8 mouse cellular contexts compared by ENCODE assay signal in genomic region chr8:11727651-11728481, GRCm38 (mm10). TPM values are rescaled to one million over a fixed set of nuclear protein-coding genes. Genes with fewer than 3 reads are reported as not detected.
DNase-seq lines count a peak whose midpoint lies in the region; ATAC-seq and TF ChIP-seq lines count a peak whose summit lies in the region.

Gene Arhgef7 (plus strand): TSS chr8:11727721.

- H3K9ac ChIP-seq in forebrain, embryonic 12.5 days, result peak within 1 kb of the TSS; percentile 93
- peak within 1 kb of the TSS; percentile 87 for H3K9ac ChIP-seq in heart, embryonic 15.5 days
- peak within 1 kb of the TSS; percentile 99 for H3K9ac ChIP-seq in liver, adult 2 months (ENCODE audit: low read depth, low read length)

- under 1% methylated on average over 118 of the region's 127 CpGs for WGBS in forebrain, embryonic 12.5 days
- under 1% methylated on average over 98 of the region's 127 CpGs for WGBS in heart, embryonic 15.5 days
- WGBS in liver, adult 2 months, result 3% methylated on average over 119 of the region's 127 CpGs

- no peaks in the 10 kb centered on the region for H3K36me3 ChIP-seq in G1E (replicated peaks)
- 0 out of 2 replicates have a peak, but pooled peaks cover 3% of the 10 kb centered on the region for H3K36me3 ChIP-seq in forebrain, embryonic 12.5 days (replicated peaks)
- H3K36me3 ChIP-seq in heart, embryonic 15.5 days, result no peaks in the 10 kb centered on the region
- no peaks in the 10 kb centered on the region for H3K36me3 ChIP-seq in liver, adult 2 months (ENCODE audit: control insufficient read depth, insufficient read depth, low read length)

- ATAC-seq in G1E (ENCODE audit: extremely low read depth, insufficient number of reproducible peaks, low FRiP score, poor library complexity, severe bottlenecking), result no peak
- ATAC-seq in forebrain, embryonic 12.5 days (ENCODE audit: low FRiP score), result peak; percentile 90
- peak; percentile 88 for ATAC-seq in heart, embryonic 15.5 days (replicated peaks; ENCODE audit: insufficient number of reproducible peaks, insufficient read depth, low FRiP score, low read depth)

- peak within 1 kb of the TSS; percentile 99 for H3K27ac ChIP-seq in forebrain, embryonic 12.5 days
- H3K27ac ChIP-seq in heart, embryonic 15.5 days, result peak within 1 kb of the TSS; percentile 98
- H3K27ac ChIP-seq in liver, adult 2 months (replicated peaks; ENCODE audit: insufficient read depth, low read depth, low read length), result peak within 1 kb of the TSS; percentile 83

- no peak for TF ChIP-seq CTCF in G1E (IDR thresholded peaks at IDR 0.05; ENCODE audit: low read depth, low read length)
- TF ChIP-seq CTCF in liver, adult 2 months (IDR thresholded peaks at IDR 0.05; ENCODE audit: low read depth, low read length), result no peak

- peaks cover 6% of the 10 kb centered on the region; the same call in 1 of the 2 replicates for H3K27me3 ChIP-seq in G1E (ENCODE audit: insufficient read depth, low read length)
- H3K27me3 ChIP-seq in forebrain, embryonic 12.5 days, result peaks cover 22% of the 10 kb centered on the region; the same call in 1 of the 2 replicates
- peaks cover 39% of the 10 kb centered on the region for H3K27me3 ChIP-seq in heart, embryonic 15.5 days
- no peaks in the 10 kb centered on the region for H3K27me3 ChIP-seq in liver, adult 2 months (ENCODE audit: control insufficient read depth, insufficient read depth, low read length)

- no peaks in the 10 kb centered on the region for H3K4me1 ChIP-seq in G1E (ENCODE audit: insufficient read depth, low read depth, low read length)
- peaks cover 34% of the 10 kb centered on the region for H3K4me1 ChIP-seq in forebrain, embryonic 12.5 days
- H3K4me1 ChIP-seq in heart, embryonic 15.5 days (replicated peaks), result peaks cover 37% of the 10 kb centered on the region
- peaks cover 13% of the 10 kb centered on the region for H3K4me1 ChIP-seq in liver, adult 2 months (ENCODE audit: control insufficient read depth, insufficient read depth, low read length)

- no peak for DNase-seq in G1E (ENCODE audit: low spot score)
- DNase-seq in brain, embryonic 18.5 days (ENCODE audit: low read depth, low spot score), result peak; percentile 82
- DNase-seq in kidney, postnatal 14 days, result peak; percentile 71
- peak; percentile 36 for DNase-seq in liver, adult 2 months (ENCODE audit: extremely low read depth, low read depth, low spot score)
- peak; percentile 75 for DNase-seq in neural tube, embryonic 10.5 days (ENCODE audit: extremely low spot score, low spot score)
- no peak for DNase-seq in natural killer cell, adult 2 months (ENCODE audit: low spot score in 2 of 2)

- H3K79me2 ChIP-seq in liver, adult 2 months (ENCODE audit: control insufficient read depth, insufficient read depth, low read length), result peaks cover 8% of the 10 kb centered on the region; the same call in 1 of the 2 replicates

- H3K4me2 ChIP-seq in forebrain, embryonic 12.5 days, result peak within 1 kb of the TSS; percentile 74
- H3K4me2 ChIP-seq in heart, embryonic 15.5 days, result peak within 1 kb of the TSS; percentile 90

- H3K9me3 ChIP-seq in G1E (replicated peaks), result peaks cover 18% of the 10 kb centered on the region
- no peaks in the 10 kb centered on the region for H3K9me3 ChIP-seq in forebrain, embryonic 12.5 days
- no peaks in the 10 kb centered on the region for H3K9me3 ChIP-seq in heart, embryonic 15.5 days (replicated peaks)

- H3K4me3 ChIP-seq in G1E (ENCODE audit: low read depth, low read length), result no peak within 1 kb of the TSS; the same call in 1 of the 2 replicates
- H3K4me3 ChIP-seq in forebrain, embryonic 12.5 days (replicated peaks), result peak within 1 kb of the TSS; percentile 80
- peak within 1 kb of the TSS; percentile 77 for H3K4me3 ChIP-seq in heart, embryonic 15.5 days
- H3K4me3 ChIP-seq in liver, adult 2 months (ENCODE audit: insufficient read depth, low read depth, low read length), result peak within 1 kb of the TSS; percentile 97

- TF ChIP-seq POLR2A in liver, adult 2 months (IDR thresholded peaks at IDR 0.05; ENCODE audit: extremely low read depth, insufficient read depth, low read length), result 0 out of 2 replicates have a peak, but pooled peaks have one; percentile 19

RNA-seq across cellular contexts. Expression of gene Arhgef7, which starts in this region (rescaled TPM):
- total RNA-seq in G1E (2014; fragmentation: Nextera tagmentation) (27.8 and 39.6 TPM in 2 replicates), G1E (2017) (13.5 and 14.7 TPM in 2 replicates)
- polyA plus RNA-seq in G1E (2012), result 21.5 and 23.8 TPM in 2 replicates
- 78.8 and 82.1 TPM in 2 replicates for polyA plus RNA-seq in forebrain, embryonic 12.5 days (2016; fragmentation: Nextera tagmentation; extraction: Ambion mirVana)
- polyA plus RNA-seq in heart, embryonic 15.5 days (2015; fragmentation: Nextera tagmentation; extraction: Ambion mirVana), result 59.9 and 67.6 TPM in 2 replicates
- total RNA-seq in liver, adult 2 months (2014; rRNA removed), result 15.8 and 19.3 TPM in 2 replicates
- 11.0 and 12.4 TPM in 2 replicates for polyA plus RNA-seq in liver, adult 2 months (2012; rRNA removed)

Comparison
In these comparisons a context has a peak if more than half of its experiments do, and no peak if none do; other contexts are left out.
1. DNase-seq: peak in brain, embryonic 18.5 days (single experiment), kidney, postnatal 14 days (single experiment), liver, adult 2 months (single experiment) and neural tube, embryonic 10.5 days (single experiment); none in G1E (single experiment) and natural killer cell, adult 2 months (0 of 2).
2. Peak in every context shown above with its lines, with median percentiles within 50 percentile points of each other: H3K27ac ChIP-seq and H3K9ac ChIP-seq.